Mouse (Mus musculus) cerebellum, adult 9-11 months (tissue): ENCODE results near the gene Cyp2c55.

Experiments
- DNase-seq: peaks from one replicate; pipeline ENCODE4 v3.0.0; 2022

Cyp2c55 gene

DNA sequence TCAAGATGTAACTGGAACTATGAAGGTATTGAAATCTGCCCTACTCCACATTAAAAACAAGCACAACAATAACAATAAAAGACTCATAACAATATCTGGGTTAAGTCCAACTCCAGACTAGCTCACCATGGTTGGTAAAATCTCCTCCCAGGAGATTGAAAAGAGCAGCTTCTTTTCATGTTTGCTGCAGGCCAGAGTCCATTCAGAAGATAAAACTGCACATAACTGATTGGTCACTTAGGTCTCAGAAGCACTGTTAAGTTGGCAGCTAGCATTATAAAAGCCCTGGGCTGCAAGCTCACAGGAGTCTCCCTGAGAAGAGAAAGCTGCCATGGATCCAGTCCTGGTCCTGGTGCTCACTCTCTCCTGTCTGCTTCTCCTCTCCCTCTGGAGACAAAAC is at the start of gene Cyp2c55:
Gene Cyp2c55 (plus strand): TSS at position 305 of the 400 bp plus-strand sequence.
- no peak for DNase-seq

DNA sequence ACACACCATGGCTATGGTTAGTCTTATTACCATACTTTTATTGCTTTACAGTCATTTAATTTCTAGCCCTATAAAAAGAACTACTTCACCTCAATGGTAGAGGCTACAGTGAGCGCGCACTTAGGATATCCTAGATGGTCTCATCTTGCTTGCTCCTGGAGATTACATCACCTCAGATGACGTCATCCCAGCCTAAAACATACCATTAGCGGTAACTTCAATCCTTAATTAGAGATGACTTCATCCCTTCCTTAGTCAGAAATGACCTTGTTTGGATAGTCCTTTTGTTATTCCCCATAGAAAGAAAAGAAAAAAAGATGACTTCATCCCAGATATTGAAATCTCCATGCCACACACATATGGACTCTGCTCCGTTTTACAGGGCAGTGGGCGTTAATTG is 36.1 kb upstream of the Cyp2c55 start:
- no peak for DNase-seq

DNA sequence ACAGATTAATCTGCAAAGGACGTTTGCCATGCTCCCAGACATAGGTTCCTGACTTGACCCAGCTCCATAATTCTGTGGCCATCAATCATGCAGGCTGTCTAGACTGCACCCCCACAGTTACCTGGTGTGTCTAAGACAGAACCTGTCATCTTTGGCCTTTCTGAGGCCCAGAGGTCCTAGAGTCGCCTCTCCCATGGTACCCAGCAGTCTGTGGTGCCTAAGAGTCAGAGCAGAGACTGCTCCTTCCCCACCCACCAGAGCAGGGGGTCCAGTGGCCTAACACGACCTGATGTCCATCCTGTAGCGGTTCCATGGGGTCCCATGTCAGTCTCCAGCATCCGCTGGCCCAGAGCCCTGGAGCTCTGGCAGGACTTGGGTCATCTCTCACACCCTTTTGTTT is 34.2 kb upstream of the Cyp2c55 start:
- DNase-seq = no peak

DNA sequence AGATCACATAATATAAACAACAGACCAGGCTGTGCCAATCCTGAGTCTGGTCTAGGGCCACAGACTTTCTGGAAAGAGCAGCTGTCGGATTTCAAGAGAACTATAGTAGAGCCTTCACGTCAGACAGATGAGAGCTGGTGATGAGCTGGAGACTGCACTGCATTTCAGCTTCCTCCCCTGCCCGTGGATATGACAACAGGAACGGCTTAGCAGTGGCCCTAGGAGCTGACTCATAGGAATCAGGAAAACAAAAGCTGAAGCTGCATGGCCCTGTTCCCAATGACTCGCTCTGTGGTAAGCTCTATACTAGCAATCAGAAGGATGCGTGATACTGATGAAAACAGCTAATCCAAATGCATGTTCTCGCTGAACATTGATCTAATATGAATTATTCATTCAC is 33.2 kb upstream of the Cyp2c55 start:
- DNase-seq = no peak

DNA sequence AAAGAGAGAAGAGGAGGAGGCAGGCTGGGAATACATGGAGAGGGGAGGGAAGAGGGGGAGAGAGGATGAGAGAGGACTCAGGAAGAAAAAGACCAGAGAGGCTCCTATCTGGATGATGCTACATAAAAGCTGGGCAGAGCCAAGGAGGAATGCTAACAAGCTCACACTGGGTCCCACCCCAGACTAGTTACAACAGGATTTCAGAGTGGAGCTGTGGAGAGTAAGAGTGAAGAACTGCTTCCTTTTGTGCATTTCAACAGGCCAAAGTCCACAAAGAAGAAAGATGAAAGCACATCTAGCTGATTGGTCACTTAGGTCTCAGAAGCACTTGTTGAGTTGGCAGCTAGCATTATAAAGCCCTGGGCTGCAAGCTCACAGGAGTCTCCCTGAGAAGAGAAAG is 30.6 kb upstream of the Cyp2c55 start:
- DNase-seq = no peak

DNA sequence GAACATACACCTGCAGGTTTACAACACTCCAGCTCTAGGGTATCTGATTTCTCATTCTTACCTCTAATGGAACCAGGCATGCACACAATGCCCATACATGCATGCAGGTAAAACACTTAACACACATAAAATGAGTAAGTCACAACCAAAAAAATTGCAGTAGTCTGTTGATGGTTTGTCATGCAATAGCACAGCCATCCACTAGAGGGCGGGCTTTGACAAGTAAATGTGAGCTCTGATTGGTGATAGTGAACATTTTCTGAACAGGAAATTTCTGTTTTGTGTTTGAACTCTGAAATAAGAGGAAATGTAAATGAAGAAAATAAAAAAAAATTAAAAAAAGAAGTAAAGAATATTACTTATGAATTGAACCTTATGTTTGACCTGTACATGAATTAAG is 24.9 kb upstream of the Cyp2c55 start:
- DNase-seq = peak; percentile 21

DNA sequence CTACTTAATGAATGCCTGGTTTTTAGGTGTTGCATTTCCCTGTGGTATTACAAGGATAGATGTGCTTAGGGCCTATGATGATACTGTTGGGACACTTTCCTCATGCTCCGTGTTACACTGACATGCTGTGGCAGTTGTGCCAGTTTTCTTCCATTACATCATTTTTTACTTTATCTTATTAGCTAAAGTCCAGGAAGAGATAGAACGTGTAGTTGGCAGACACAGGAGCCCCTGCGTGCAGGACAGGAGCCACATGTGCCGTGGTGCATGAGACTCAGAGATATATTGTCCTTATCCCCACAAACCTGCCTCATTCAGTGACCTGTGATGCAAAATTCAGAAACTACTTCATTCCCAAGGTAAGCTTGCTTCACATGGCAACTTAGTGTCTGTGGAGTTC is 8.6 kb upstream of the Cyp2c55 start:
- no peak for DNase-seq

DNA sequence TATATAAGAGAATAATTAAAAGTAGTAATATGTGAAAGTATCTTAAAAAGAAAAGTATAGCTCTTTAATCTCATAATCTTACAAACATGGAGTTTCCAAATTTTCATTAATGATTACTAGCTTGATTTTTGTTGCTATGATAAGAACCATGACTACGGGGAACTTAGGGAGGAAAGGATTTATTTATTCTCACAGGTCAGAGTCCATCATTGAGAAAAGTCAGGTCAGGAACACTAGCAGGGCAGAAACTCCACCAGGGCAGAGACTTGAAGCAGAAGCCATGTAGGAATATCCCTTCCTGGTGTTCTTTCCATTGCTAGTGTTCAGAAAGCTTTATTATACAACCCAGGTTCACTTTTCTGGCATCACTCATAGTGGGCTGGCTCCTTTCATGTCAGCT is 8.1 kb upstream of the Cyp2c55 start:
- DNase-seq = no peak

DNA sequence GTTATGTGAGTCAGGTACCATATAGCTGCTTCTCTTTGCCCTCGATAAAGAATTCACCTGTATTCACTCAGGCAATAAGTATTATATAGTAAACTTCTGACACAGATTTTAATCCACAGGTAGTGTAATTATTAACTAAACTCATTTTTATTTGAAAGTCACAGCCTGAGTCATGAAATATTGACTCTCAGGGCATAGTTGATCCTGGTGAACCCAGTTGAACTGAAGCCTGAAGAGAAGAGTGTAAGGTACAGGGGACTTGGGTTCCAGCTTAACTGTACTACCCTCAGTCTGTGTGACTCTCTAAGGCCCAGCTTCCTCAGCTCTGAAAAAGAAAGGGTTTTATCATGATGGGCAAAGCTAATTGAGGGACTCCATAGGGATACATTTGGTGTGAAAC is 1.7 kb upstream of the Cyp2c55 start:
- no peak for DNase-seq

DNA sequence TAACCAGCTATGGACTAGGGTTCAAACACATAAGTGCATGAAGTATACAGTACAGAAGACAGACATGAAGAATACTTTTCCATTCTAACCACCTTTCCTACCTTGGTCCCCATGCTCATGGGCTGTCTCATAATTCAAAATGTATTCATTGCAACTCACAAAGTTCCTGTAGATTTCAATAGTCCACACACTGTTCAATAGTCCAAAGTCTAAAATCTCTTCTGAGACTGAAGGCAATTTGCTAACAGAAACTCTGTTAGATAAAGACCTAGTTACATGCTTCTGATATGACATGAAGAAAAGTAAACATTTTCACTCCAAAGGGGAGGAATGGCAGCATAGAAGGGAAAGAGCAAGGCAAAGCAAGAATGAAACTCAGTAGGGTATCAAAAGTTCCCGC is 51.1 kb downstream of the Cyp2c55 start:
- no peak for DNase-seq

DNA sequence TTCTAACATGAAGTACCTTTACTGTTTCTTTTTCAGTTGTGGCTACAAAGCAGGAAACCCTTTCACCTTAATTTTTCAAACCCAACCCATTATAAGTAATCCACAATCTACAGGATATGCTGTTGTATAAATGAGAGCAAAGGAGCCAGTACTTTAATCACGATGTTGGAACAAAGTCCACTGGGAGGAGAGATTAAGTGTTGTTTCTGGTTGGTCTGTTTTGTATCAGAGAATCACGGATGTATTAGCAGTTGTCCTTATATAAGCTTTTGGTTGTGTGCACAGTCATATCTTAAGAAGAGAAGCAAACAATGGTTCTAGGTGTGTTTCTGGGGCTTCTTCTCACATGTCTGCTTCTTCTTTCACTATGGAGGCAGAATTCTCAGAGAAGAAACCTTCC is 53.9 kb downstream of the Cyp2c55 start, which contains the start of gene Cyp2c65:
Gene Cyp2c65 (plus strand): TSS at position 297 of the 400 bp plus-strand sequence.
- DNase-seq = no peak
